Mouse (Mus musculus): ENCODE results near the gene Macc1.
"Not testable (repeated sequence)": the region's sequence is repeated elsewhere in the genome, so short reads cannot be mapped to it uniquely, and the experiment has no call there.

Gene Macc1

GRCm38 (mm10) chr12:119313970-119314369 lies at the start of gene Macc1:
Gene Macc1 (plus strand): TSS chr12:119314270.
- DNase-seq (ENCODE audit: inconsistent age in 2 of 2, low spot score in 1 of 2), result no peak

GRCm38 (mm10) chr12:119264506-119264905 lies 49.6 kb upstream of the Macc1 start:
- DNase-seq (ENCODE audit: inconsistent age in 2 of 2, low spot score in 1 of 2), result no peak

DNA sequence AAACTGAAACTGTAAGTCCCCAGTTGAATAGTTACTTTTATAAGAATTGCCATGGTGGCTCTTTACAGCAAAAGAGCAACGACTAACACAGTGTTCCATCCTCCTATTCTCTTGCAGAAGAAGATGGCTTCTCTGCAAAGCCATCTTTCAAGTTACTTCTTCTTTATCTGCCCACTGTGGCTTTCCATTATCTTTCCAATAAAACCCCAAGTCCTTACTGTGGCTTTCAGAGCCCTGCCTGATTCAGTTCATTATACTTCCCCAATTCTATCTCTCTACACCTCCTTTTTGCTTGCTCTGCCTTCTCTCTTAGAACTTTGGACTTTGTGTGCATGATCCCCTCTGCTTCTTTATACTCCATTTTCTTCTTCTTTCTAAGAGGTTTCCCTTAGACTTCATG lies 45.3 kb upstream of the Macc1 start:
- no peak for DNase-seq (ENCODE audit: inconsistent age in 2 of 2, low spot score in 1 of 2)

- DNase-seq (ENCODE audit: inconsistent age in 2 of 2, low spot score in 1 of 2), result no peak
Measured at GRCm38 (mm10) chr12:119270036-119270435, 44.0 kb upstream of the Macc1 start.

DNA sequence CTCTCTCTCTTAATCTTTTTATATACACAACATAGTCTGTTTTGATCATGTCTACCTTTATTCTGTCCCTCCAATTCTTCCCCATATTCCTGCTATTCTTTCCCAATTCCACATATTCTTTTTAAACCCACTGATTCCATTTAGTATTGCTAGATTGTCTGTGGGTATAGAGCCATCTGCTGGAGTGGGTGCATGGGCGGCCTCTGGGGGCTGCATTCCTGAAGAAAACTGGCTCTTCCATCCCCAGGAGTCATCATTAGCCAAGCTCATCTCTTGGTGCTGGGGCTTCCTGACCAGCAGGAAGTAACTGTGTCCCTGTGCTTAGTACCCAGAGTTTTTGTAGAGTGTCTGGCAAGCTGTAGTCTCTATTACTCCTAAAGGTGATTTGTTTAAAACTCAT lies 42.1 kb upstream of the Macc1 start:
- DNase-seq (ENCODE audit: inconsistent age in 2 of 2, low spot score in 1 of 2), result no peak

GRCm38 (mm10) chr12:119273605-119274004 lies 40.5 kb upstream of the Macc1 start:
- DNase-seq (ENCODE audit: inconsistent age in 2 of 2, low spot score in 1 of 2), result no peak

- no peak for DNase-seq (ENCODE audit: inconsistent age in 2 of 2, low spot score in 1 of 2)
Measured at GRCm38 (mm10) chr12:119276282-119276681, 37.8 kb upstream of the Macc1 start.

GRCm38 (mm10) chr12:119291618-119292017 lies 22.5 kb upstream of the Macc1 start:
- no peak for DNase-seq (ENCODE audit: inconsistent age in 2 of 2, low spot score in 1 of 2)

DNA sequence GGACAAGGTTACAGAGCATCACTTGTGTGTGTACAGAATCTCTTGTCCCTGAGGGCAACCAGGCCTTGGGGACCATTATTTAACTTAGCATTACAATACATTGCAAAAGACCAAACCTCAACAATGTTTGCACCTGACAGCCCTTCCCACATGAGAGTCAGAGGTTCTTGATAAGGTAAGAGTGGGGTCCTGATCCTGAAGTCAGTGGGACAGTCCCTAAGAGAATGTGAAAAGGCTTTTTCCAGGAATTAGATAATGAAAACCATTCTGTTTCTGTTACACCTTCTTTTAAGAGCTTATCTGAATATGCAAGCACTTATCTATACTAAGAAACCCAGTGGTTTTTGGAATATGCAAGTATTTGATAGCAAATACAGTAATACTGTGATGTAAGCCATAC lies 10.5 kb upstream of the Macc1 start:
- DNase-seq (ENCODE audit: inconsistent age in 2 of 2, low spot score in 1 of 2), result no peak

DNA sequence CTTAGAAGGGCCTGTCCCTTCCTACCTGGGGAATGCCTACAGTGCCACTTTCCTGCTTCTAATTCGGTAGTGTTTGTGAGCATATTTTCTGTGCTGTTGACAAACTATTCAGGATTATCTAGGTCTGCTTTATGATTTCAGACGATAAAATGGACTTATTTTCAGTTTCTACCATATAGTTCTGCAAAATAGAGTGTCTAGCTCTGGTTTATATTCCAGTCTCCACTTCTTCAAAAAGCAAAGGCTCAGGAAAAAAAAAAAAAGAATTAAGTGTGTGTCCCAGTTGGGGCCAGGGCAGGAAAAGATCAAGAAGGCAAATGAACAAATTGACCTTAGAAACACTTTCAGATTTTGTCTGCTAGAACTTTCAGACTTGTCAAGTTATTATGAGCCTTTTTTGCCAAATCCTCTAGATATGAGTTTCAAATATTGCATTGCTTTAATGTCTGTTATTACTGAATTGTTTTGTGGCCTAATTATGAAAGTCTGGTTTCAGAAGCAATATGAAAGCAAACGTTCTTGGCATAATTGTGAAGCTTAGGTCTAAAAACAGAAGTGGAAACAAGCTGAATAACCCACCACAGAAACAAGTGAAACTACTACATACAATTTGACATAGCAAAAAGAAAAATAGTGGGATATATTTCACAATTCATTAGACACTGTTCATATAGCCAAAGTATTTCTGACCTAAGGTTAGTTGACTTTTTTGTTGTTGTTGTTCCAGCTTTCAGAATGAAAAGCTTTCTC lies 881 bp upstream of the Macc1 start:
- no peak for DNase-seq (ENCODE audit: inconsistent age in 2 of 2, low spot score in 1 of 2)

DNA sequence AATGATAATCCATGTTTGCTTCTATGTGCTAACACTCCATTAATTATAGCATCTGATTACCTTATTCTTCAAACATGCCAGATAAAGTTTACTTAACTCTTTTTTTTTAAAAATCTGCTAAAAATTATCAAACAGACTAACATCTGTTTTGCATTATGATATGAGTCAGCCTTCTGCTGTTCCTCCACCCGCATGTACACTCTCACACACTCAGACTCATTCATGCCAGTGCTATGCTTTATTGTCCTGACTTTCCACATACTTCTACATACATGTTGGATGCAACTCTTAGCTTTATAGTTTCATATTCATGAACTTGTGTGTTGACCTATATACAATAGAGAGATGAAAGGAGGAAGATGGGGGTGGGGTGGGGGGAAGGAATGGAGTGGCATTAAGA lies 4.7 kb downstream of the Macc1 start:
- DNase-seq (ENCODE audit: inconsistent age in 2 of 2, low spot score in 1 of 2), result no peak

DNA sequence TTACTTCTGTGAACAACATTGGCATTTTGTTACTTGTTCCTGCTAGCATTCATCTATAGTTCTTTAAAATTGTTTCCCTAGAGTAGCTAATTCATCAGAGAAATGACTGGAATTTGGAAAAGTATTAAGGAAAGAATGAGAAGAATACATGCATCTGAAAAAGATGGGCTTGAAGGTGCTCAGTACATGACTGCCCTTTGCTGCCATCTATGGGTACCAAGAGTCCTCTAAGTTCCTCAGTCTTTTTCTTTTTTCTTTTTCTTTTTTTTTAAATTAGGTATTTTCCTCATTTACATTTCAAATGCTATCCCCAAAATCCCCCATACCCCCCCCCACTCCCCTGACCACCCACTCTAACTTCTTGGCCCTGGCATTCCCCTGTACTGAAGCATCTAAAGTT lies 11.3 kb downstream of the Macc1 start:
- peak in 1 of 2 experiments; percentile 37 for DNase-seq (ENCODE audit: inconsistent age in 2 of 2, low spot score in 1 of 2)

DNA sequence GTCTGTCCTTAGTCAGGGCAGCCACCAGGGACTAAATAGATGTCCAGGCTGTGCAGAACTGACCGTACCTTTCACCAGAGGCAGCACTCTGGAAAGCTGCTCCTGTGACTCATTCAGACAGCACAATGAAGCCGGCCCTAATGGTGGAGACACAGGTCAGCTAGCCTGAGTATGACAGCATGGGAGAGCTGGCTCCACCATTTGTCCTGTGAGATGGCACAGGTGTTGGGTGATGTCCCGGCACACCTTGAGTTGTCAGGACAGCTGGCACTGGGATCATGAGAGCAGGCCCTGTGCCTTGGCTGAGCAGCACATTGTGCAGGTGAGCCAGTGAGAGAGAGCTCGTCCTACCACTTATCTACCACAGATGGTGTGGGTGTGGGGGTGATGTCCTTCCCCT lies 16.6 kb downstream of the Macc1 start:
- DNase-seq (ENCODE audit: inconsistent age in 2 of 2, low spot score in 1 of 2), result no peak

GRCm38 (mm10) chr12:119333376-119333775 lies 19.3 kb downstream of the Macc1 start:
- no peak for DNase-seq (ENCODE audit: inconsistent age in 2 of 2, low spot score in 1 of 2)

DNA sequence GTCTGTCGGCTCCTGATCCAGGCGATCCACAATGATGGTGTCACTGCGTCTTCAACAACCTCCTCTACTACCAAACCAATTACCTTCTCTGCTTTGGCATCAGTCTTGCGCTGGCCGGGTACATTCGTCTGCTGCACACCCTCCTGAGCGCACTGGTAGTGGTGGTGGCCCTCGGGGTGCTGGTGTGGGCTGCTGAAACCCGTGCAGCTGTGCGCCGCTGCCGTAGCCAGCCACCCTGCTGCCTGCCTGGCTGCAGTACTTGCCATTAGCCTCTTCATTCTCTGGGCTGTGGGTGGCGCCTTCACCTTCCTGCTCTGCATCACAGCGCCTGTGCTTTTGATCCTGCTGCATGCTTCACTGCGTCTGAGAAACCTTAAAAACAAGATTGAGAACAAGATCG lies 38.5 kb downstream of the Macc1 start:
- DNase-seq (ENCODE audit: inconsistent age in 2 of 2, low spot score in 1 of 2), result not testable (repeated sequence)

- no peak for DNase-seq (ENCODE audit: inconsistent age in 2 of 2, low spot score in 1 of 2)
Measured at GRCm38 (mm10) chr12:119357418-119358241, 43.6 kb downstream of the Macc1 start.

DNA sequence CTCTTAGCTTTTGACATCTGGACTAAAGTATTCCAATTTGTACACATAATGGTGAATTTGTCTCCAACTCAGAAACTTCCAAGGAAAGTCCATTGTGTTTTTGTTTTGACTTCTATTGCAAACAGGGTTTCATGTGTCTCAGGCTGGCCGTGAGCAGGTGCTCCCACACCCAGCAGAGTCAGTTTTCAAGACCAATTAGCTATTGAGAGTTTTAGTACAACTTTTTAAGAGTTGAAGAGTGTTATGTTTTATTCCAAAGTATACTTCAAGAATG lies 44.1 kb downstream of the Macc1 start:
- no peak for DNase-seq (ENCODE audit: inconsistent age in 2 of 2, low spot score in 1 of 2)

- DNase-seq (ENCODE audit: inconsistent age in 2 of 2, low spot score in 1 of 2), result no peak
Measured at GRCm38 (mm10) chr12:119365041-119365440, 51.0 kb downstream of the Macc1 start.

GRCm38 (mm10) chr12:119369832-119370231 lies 55.8 kb downstream of the Macc1 start:
- no peak for DNase-seq (ENCODE audit: inconsistent age in 2 of 2, low spot score in 1 of 2)

DNA sequence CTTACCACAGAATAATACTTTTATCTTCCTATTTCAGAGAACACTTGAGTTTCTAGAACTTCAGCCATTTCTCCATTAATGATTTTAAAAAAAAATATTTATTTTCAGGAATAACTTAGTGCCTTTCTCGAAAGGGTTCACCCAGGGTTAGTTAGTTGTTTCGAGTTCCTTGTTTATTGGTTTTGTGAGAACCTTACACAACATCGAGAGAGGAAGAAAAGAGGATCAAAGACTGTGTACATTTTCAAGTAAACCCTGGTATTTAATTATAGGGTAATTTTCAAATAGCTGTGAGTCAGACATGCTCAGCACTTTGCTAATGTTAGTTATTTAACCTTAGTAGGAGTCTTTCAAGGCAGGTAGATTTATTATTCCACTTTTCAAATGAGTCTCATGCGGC lies 58.3 kb downstream of the Macc1 start:
- no peak for DNase-seq (ENCODE audit: inconsistent age in 2 of 2, low spot score in 1 of 2)

- no peak for DNase-seq (ENCODE audit: inconsistent age in 2 of 2, low spot score in 1 of 2)
Measured at GRCm38 (mm10) chr12:119376879-119377278, 62.8 kb downstream of the Macc1 start.

GRCm38 (mm10) chr12:119381839-119382238 lies 67.8 kb downstream of the Macc1 start:
- no peak for DNase-seq (ENCODE audit: inconsistent age in 2 of 2, low spot score in 1 of 2)

GRCm38 (mm10) chr12:119386243-119386642 lies 72.2 kb downstream of the Macc1 start:
- no peak for DNase-seq (ENCODE audit: inconsistent age in 2 of 2, low spot score in 1 of 2)

All from adrenal gland, adult (tissue).